ENCODE assay signal across 15 mouse cellular contexts in genomic region chr14:60381671-60382070, GRCm38 (mm10). TPM values are rescaled to one million over a fixed set of nuclear protein-coding genes. Genes with fewer than 3 reads are reported as not detected.
A peak's percentile ranks its signal among the peaks of the same experiment; 100 is the strongest.
DNase-seq lines count a peak whose midpoint lies in the region; ATAC-seq and TF ChIP-seq lines count a peak whose summit lies in the region.
"Had no signal": no experiment of that assay in that cellular context is flagged by ENCODE, and none has a peak within 500 bp of the region (broad histone marks: within the 10 kb centered on the region; RNA-seq: fewer than 3 reads in every experiment).

No protein-coding gene starts in this region.

- no peaks in the 10 kb centered on the region for H3K27me3 ChIP-seq in forebrain, embryonic 11.5 days (ENCODE audit: control insufficient read depth, insufficient read depth, low read length)
- no peaks in the 10 kb centered on the region for H3K27me3 ChIP-seq in hindbrain, embryonic 13.5 days
- H3K27me3 ChIP-seq in midbrain, embryonic 15.5 days (replicated peaks), result no peaks in the 10 kb centered on the region
- peaks cover 20% of the 10 kb centered on the region for H3K27me3 ChIP-seq in intestine, postnatal 0 days (replicated peaks; ENCODE audit: control insufficient read depth, insufficient read depth, low read length)

- no peaks in the 10 kb centered on the region for H3K9me3 ChIP-seq in forebrain, embryonic 11.5 days (ENCODE audit: control insufficient read depth, low read length)
- H3K9me3 ChIP-seq in hindbrain, embryonic 13.5 days, result no peaks in the 10 kb centered on the region
- H3K9me3 ChIP-seq in midbrain, embryonic 15.5 days, result no peaks in the 10 kb centered on the region
- H3K9me3 ChIP-seq in intestine, postnatal 0 days (ENCODE audit: control insufficient read depth), result no peaks in the 10 kb centered on the region
- H3K9me3 ChIP-seq: heart, embryonic 10.5 days; lung, embryonic 15.5 days had no signal

- no peak overlapping the region for H3K27ac ChIP-seq in cortical plate, adult 2 months (ENCODE audit: insufficient read depth, low read length)
- no peak overlapping the region for H3K27ac ChIP-seq in forebrain, embryonic 11.5 days (ENCODE audit: low read depth, low read length)
- no peak overlapping the region for H3K27ac ChIP-seq in hindbrain, embryonic 13.5 days
- H3K27ac ChIP-seq in midbrain, embryonic 15.5 days, result no peak overlapping the region
- H3K27ac ChIP-seq in intestine, postnatal 0 days (ENCODE audit: low read depth, low read length), result no peak overlapping the region
- H3K27ac ChIP-seq: heart, embryonic 10.5 days; lung, embryonic 15.5 days had no signal

- no peak for ATAC-seq in forebrain, embryonic 11.5 days (replicated peaks; ENCODE audit: low FRiP score)
- no peak for ATAC-seq in hindbrain, embryonic 13.5 days (ENCODE audit: low FRiP score)
- no peak for ATAC-seq in midbrain, embryonic 15.5 days (replicated peaks)
- no peak for ATAC-seq in intestine, postnatal 0 days

- peak overlapping the region; percentile 46 for H3K4me3 ChIP-seq in cortical plate, adult 2 months (ENCODE audit: insufficient read depth, low read length)
- 0 out of 2 replicates have a peak overlapping the region, but pooled peaks have one; percentile 2 for H3K4me3 ChIP-seq in forebrain, embryonic 11.5 days (ENCODE audit: low read depth, low read length)
- H3K4me3 ChIP-seq in hindbrain, embryonic 13.5 days, result peak overlapping the region; percentile 76
- peak overlapping the region; percentile 64 for H3K4me3 ChIP-seq in midbrain, embryonic 15.5 days
- H3K4me3 ChIP-seq in intestine, postnatal 0 days (ENCODE audit: low read depth, low read length), result no peak overlapping the region
- H3K4me3 ChIP-seq: heart, embryonic 10.5 days; lung, embryonic 15.5 days had no signal

- H3K4me1 ChIP-seq in cortical plate, adult 2 months (ENCODE audit: control insufficient read depth, insufficient read depth, low read length), result peaks cover 12% of the 10 kb centered on the region
- H3K4me1 ChIP-seq in forebrain, embryonic 11.5 days (replicated peaks; ENCODE audit: control insufficient read depth, insufficient read depth, low read length), result peaks cover 14% of the 10 kb centered on the region
- H3K4me1 ChIP-seq in hindbrain, embryonic 13.5 days (replicated peaks), result peaks cover 80% of the 10 kb centered on the region
- H3K4me1 ChIP-seq in midbrain, embryonic 15.5 days, result peaks cover 73% of the 10 kb centered on the region
- no peaks in the 10 kb centered on the region; the same call in 1 of the 2 replicates for H3K4me1 ChIP-seq in intestine, postnatal 0 days (replicated peaks; ENCODE audit: control insufficient read depth, insufficient read depth, low read length)

- no peak for TF ChIP-seq POLR2A in cortical plate, adult 2 months (IDR thresholded peaks at IDR 0.05; ENCODE audit: extremely low read depth, insufficient read depth, low read length)

- H3K9ac ChIP-seq in forebrain, embryonic 11.5 days (ENCODE audit: low read length), result no peak overlapping the region
- peak overlapping the region; percentile 60 for H3K9ac ChIP-seq in hindbrain, embryonic 13.5 days
- H3K9ac ChIP-seq in midbrain, embryonic 15.5 days, result 0 out of 2 replicates have a peak overlapping the region, but pooled peaks have one; percentile 23
- no peak overlapping the region for H3K9ac ChIP-seq in intestine, postnatal 0 days (ENCODE audit: low read depth, low read length)
- H3K9ac ChIP-seq: lung, embryonic 15.5 days had no signal

- H3K4me2 ChIP-seq in forebrain, embryonic 11.5 days (ENCODE audit: low read depth, low read length, severe bottlenecking), result peak overlapping the region; percentile 37; the same call in 1 of the 2 replicates
- H3K4me2 ChIP-seq in hindbrain, embryonic 13.5 days, result peak overlapping the region; percentile 95
- H3K4me2 ChIP-seq in midbrain, embryonic 15.5 days, result peak overlapping the region; percentile 89
- no peak overlapping the region for H3K4me2 ChIP-seq in intestine, postnatal 0 days (replicated peaks; ENCODE audit: low read depth)
- H3K4me2 ChIP-seq: liver, embryonic 11.5 days; lung, embryonic 15.5 days had no signal

- H3K36me3 ChIP-seq in forebrain, embryonic 11.5 days (ENCODE audit: control insufficient read depth, insufficient read depth, low read length), result no peaks in the 10 kb centered on the region
- H3K36me3 ChIP-seq in hindbrain, embryonic 13.5 days, result peaks cover 14% of the 10 kb centered on the region; the same call in 1 of the 2 replicates
- no peaks in the 10 kb centered on the region for H3K36me3 ChIP-seq in midbrain, embryonic 15.5 days (replicated peaks)
- H3K36me3 ChIP-seq in intestine, postnatal 0 days (ENCODE audit: control insufficient read depth, insufficient read depth), result no peaks in the 10 kb centered on the region
- H3K36me3 ChIP-seq: heart, embryonic 10.5 days; lung, embryonic 15.5 days had no signal

- WGBS in forebrain, embryonic 11.5 days, result 76% methylated on average over 4 of the region's 4 CpGs
- WGBS in hindbrain, embryonic 13.5 days, result 53% methylated on average over 4 of the region's 4 CpGs
- WGBS in midbrain, embryonic 15.5 days, result 52% methylated on average over 4 of the region's 4 CpGs
- WGBS in intestine, postnatal 0 days, result 79% methylated on average over 4 of the region's 4 CpGs

- DNase-seq in forebrain, embryonic 11.5 days (ENCODE audit: low spot score), result no peak
- no peak for DNase-seq in heart, postnatal 4 days
- DNase-seq in lung, postnatal 36 days, result no peak
- DNase-seq: cerebellum, adult 11 months; gastrocnemius, postnatal 10 days; kidney, adult 9 months; right cerebral cortex, postnatal 25 days; thymus, adult 2 months had no signal

- TF ChIP-seq CTCF in cortical plate, adult 2 months (IDR thresholded peaks at IDR 0.05; ENCODE audit: extremely low read depth, insufficient read depth, low read length), result no peak
- TF ChIP-seq CTCF in intestine, postnatal 0 days (IDR thresholded peaks at IDR 0.05; ENCODE audit: low read depth), result no peak

RNA-seq across cellular contexts. Expression of gene Amer2, which starts 8.6 kb away (rescaled TPM):
- polyA plus RNA-seq in cortical plate, adult 2 months (2012; rRNA removed), result 20.1 and 20.2 TPM in 2 replicates
- 20.5 and 22.3 TPM in 2 replicates for polyA plus RNA-seq in forebrain, embryonic 11.5 days (2014; fragmentation: Nextera tagmentation; extraction: Ambion mirVana)
- 22.6 and 24.5 TPM in 2 replicates for polyA plus RNA-seq in hindbrain, embryonic 13.5 days (2015; fragmentation: Nextera tagmentation; extraction: Ambion mirVana)
- polyA plus RNA-seq in midbrain, embryonic 15.5 days (2015; fragmentation: Nextera tagmentation; extraction: Ambion mirVana), result 31.3 and 35.0 TPM in 2 replicates
- polyA plus RNA-seq in intestine, postnatal 0 days (2015; fragmentation: Nextera tagmentation; extraction: Ambion mirVana), result 0.33 and 0.40 TPM in 2 replicates
- under 1 TPM; 0.07 to 0.10 TPM for total RNA-seq in heart, postnatal 4 days (2021)

Comparison
In these comparisons a context has a peak if more than half of its experiments do, and no peak if none do; other contexts are left out.
1. H3K9ac ChIP-seq: peak in hindbrain, embryonic 13.5 days (single experiment) and midbrain, embryonic 15.5 days (single experiment); none in forebrain, embryonic 11.5 days (single experiment) and intestine, postnatal 0 days (single experiment).
2. RNA of gene Amer2, which starts 8.6 kb away (polyA plus RNA-seq): 31.3 to 35.0 TPM in midbrain, embryonic 15.5 days, 22.6 to 24.5 TPM in hindbrain, embryonic 13.5 days, 20.5 to 22.3 TPM in forebrain, embryonic 11.5 days and 20.1 to 20.2 TPM in cortical plate, adult 2 months; 0.33 to 0.40 TPM in intestine, postnatal 0 days; every median in the first group is over 10 times any median in the second.